Mouse (Mus musculus): ENCODE results near the gene Dlgap1.

The Dlgap1 gene

GRCm38 (mm10) chr17:70347403-70347802 lies 378.5 kb downstream of the Dlgap1 start:
- no peak for DNase-seq

- DNase-seq = peak; percentile 73
Measured at GRCm38 (mm10) chr17:70363561-70363960, 394.7 kb downstream of the Dlgap1 start.

- no peak for DNase-seq
Measured at GRCm38 (mm10) chr17:70363971-70364370, 395.1 kb downstream of the Dlgap1 start.

- no peak for DNase-seq
Measured at GRCm38 (mm10) chr17:70369124-70369523, 400.3 kb downstream of the Dlgap1 start.

GRCm38 (mm10) chr17:70377020-70377419 lies 408.1 kb downstream of the Dlgap1 start:
- DNase-seq = peak; percentile 37

- DNase-seq = no peak
Measured at GRCm38 (mm10) chr17:70388447-70388846, 419.6 kb downstream of the Dlgap1 start.

DNA sequence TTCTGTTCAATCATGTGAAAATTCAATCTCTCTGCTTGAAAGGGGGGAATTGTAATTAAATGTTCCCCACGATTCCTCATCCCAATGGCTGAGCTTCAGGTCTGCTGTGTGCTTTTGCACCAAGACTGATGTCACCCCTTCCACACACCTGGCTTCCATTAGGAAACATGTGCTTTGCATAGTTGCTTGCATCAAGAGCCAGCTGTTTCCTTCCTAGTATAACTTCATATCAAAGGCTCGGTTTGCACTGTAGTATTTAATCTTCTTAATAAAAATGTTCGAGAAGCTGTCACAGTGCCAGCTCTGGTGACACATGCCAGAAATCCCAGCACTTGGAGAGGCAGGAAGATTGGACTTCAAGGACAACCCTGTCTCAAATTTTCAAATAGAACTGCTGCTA lies 428.3 kb downstream of the Dlgap1 start:
- DNase-seq = no peak

- no peak for DNase-seq
Measured at GRCm38 (mm10) chr17:70397708-70398107, 428.8 kb downstream of the Dlgap1 start.

DNA sequence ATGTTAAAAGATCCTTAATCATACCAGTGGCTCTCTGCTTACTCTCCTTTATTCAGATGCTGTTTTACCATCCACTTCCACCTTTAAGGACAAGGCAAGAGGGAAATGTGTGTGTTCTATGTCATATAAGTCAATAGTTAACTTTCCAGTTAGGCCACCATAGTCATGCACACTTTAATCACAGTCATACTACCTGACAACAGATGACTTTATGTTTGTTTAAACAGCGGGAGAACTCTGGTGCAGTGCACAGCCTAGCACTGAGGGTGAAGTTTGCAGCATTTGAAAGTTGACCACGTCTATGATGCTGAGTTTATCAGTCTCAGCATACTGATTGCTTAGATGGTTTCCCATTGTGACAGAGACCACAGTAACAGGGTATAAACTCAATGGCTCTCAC lies 433.0 kb downstream of the Dlgap1 start:
- DNase-seq = no peak

DNA sequence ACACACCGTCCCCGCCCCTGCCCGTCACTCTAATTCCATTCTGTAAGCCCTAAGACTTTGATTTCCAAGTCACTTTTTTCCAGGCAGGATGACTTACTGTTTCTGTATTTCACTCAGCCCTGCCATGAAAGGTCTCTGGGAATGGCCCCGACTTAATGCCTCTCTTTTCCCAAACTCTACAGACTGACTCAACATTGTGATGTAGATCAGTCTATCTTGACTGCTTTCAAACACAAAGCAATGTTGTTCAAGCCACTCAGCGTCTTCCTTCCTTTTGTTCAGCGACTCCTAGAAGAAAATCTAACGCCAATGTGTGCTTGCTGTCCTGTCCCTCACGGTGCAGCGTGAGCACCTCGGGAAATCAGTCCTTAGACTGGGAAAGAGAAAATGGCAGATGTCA lies 434.9 kb downstream of the Dlgap1 start:
- DNase-seq = no peak

DNA sequence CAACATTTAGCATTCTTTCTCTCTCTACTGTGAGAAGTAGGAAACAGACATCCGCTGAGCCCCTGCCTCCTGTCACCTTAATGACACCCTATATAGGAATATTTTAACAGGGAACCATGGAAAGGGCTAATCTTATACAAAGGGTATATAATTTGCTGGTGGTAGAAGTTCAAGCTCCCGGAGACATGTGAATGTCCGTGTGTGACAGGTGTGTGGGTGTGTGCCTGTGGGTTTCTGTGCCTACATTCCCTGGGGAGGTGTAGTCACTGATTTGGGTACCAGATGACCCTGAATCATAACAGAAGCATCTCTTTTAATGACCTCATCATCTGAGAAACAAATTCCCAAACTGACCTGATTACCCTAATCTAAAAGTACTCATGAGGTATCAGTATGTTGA lies 445.3 kb downstream of the Dlgap1 start:
- DNase-seq = no peak

DNA sequence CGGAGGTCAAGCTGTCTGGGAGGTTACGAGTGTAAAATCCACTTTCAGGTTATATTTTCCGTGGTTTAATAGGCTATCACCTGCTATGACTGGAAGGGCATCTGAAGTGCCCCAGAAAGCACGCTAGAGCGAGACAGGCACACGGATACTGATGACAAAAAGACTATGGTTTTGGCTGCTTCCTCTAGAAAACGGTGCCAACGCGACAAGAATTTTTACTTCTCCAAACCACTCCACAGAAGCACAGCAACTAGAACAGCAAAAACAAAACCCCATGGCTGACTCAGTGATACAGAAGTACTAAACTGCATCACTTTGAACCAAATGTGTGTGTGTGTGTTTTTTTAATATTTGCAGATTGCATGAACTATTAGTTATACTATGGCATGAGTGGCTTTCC lies 459.0 kb downstream of the Dlgap1 start:
- DNase-seq = no peak

- peak; percentile 89 for DNase-seq
Measured at GRCm38 (mm10) chr17:70429746-70430451, 461.0 kb downstream of the Dlgap1 start.

GRCm38 (mm10) chr17:70430452-70430787 lies 461.5 kb downstream of the Dlgap1 start:
- DNase-seq = peak; percentile 72

GRCm38 (mm10) chr17:70432834-70433233 lies 464.0 kb downstream of the Dlgap1 start:
- no peak for DNase-seq

GRCm38 (mm10) chr17:70434549-70434948 lies 465.7 kb downstream of the Dlgap1 start:
- DNase-seq = no peak

GRCm38 (mm10) chr17:70435612-70436011 lies 466.7 kb downstream of the Dlgap1 start:
- no peak for DNase-seq

GRCm38 (mm10) chr17:70437229-70437628 lies 468.4 kb downstream of the Dlgap1 start:
- DNase-seq = no peak

DNA sequence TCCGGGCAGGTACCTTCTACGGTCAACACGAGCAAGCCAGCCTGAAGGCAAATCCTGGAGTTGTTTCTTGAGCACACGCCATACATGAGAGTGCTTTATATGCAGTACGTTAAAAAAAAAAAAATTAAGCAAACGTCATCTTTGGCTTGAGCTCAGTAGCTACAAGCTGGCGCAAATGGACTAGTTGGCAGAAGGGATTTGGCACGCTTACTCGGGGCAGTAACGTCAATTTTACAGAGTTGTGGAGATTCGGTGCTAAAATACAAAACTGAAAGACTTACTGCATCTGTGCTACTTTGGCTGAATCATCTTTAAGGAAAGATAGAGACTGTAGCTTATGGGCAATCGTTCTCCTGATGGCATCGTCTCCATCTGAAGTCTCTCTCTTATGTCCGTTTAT lies 474.1 kb downstream of the Dlgap1 start:
- peak; percentile 67 for DNase-seq

DNA sequence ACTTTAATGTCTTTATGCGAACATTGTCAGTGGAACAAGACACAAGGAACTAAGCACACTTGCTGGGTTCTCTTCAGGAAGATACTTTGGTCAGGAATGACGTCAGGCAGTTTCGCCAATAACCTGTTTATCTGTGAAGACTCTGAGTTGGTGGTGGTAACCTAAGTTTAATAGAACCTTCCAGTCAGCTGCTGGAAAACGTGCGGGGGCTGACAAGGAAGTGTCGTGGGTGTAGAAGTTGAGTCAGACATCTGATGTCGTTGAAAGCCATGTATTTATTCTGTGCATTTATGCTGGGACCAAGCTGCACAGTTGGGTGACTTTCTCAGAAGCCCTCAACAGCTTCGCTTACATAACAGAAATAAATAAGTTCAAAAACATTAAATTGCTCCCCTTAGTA lies 477.6 kb downstream of the Dlgap1 start:
- no peak for DNase-seq

DNA sequence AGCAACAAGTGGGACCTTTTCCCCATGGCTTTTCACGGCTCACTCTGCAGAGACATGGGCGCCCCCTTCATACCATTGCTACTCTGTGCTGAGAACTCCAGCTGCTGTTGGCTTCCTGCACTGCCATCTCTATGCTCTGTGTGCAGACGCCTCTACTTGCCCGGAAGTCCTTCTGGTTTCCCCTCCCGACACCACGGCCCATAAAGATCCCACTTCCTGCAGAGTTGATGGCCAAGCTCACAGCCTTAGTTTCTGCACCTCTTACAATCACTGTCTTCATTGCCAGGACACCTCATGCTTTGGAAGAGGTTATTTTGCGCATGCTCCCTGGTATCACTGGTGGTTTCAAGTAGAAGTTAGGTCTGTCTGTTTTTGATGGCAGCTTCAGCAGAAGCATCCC lies 486.2 kb downstream of the Dlgap1 start:
- no peak for DNase-seq

DNA sequence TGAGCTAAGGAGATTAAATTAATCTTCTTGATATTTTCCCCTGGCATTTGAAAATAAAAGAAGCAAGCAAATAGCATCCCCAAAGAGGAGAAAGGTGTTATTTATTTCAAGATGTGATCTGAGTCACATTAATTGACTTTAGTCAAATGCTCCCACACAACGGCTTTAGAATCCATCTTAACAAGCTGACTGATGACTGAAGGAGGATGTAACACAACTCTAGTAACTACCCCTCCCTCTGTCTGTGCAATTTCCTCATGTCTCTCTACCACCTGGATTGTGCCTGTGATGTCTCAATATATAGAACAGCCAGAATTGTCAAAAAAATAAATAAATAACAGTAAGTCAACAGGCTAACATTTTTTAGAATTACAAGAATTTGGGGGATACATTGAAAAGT lies 488.2 kb downstream of the Dlgap1 start:
- no peak for DNase-seq

- DNase-seq = no peak
Measured at GRCm38 (mm10) chr17:70462231-70462630, 493.4 kb downstream of the Dlgap1 start.

- DNase-seq = peak; percentile 67
Measured at GRCm38 (mm10) chr17:70462771-70463491, 494.1 kb downstream of the Dlgap1 start.

DNA sequence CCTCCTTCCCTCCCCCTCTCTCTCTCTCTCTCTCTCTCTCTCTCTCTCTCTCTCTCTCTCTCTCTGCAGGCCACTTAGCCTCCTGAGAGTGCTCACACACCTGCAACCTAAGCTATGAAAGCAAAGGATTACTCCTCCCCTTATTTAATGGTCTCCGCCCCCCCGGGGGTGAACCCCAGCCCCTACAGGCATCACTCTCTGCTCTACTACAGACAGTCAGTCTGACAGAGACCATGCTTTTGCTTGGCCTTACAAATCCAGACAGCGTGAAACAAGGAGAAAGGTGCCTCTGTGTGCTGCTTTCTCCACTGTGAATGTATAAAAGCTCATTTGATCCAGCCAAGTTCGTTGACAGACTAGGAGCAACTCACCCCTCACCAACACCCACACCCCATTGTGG lies 497.5 kb downstream of the Dlgap1 start:
- DNase-seq = no peak

All from cerebellum, adult 8-10 months (tissue).